Mouse (Mus musculus) stomach, embryonic 15.5 days (tissue): Measurements from ENCODE around the gene Tmem238l. TPM values are rescaled to one million over a fixed set of nuclear protein-coding genes. Genes with fewer than 3 reads are reported as not detected.

Experiments used
- ATAC-seq: fragments of 200-750 bp; cut with Nextera tagmentation; 2 replicates; pipeline ENCODE4 v1.8.0; 2017; ENCODE audit warnings: low read depth, moderate number of reproducible peaks, moderate TSS enrichment; ENCODE audit not compliant: insufficient read depth, low FRiP score
- H3K27ac ChIP-seq: fragments of 300-500 bp; sonication (generic); 2 replicates; pipeline ENCODE4 v1.5.1; 2015; ENCODE audit warnings: mild to moderate bottlenecking, inconsistent platforms
- H3K27me3 ChIP-seq: fragments of 300-500 bp; sonication (generic); replicated peaks from 2 replicates; pipeline ENCODE4 v1.6.1; 2015; ENCODE audit warnings: inconsistent platforms
- H3K36me3 ChIP-seq: fragments of 300-500 bp; sonication (generic); 2 replicates; pipeline ENCODE4 v1.6.1; 2015; ENCODE audit warnings: inconsistent platforms
- H3K4me1 ChIP-seq: fragments of 300-500 bp; sonication (generic); 2 replicates; pipeline ENCODE4 v1.6.1; 2015; ENCODE audit warnings: inconsistent platforms
- H3K4me2 ChIP-seq: fragments of 300-500 bp; sonication (generic); 2 replicates; pipeline ENCODE4 v1.6.1; 2015; ENCODE audit warnings: mild to moderate bottlenecking, inconsistent platforms
- H3K4me3 ChIP-seq: fragments of 300-500 bp; sonication (generic); replicated peaks from 2 replicates; pipeline ENCODE4 v1.5.1; 2015; ENCODE audit warnings: inconsistent platforms
- H3K9ac ChIP-seq: fragments of 300-500 bp; sonication (generic); 2 replicates; pipeline ENCODE4 v1.6.1; 2015; ENCODE audit warnings: inconsistent platforms
- H3K9me3 ChIP-seq: fragments of 300-500 bp; sonication (generic); 2 replicates; pipeline ENCODE4 v1.6.1; 2016; ENCODE audit warnings: inconsistent platforms
- WGBS: fragments of 180-500 bp; shearing (Covaris S2); methylation state at CpG from one replicate; pipeline ENCODE4 v1.1.7; 2015; 5-methylcytosine and 5-hydroxymethylcytosine counted together
- polyA plus RNA-seq: library from polyadenylated mRNA; unstranded; fragments of >200 nt; fragmentation: Nextera tagmentation; extraction: Ambion mirVana; gene quantifications from 2 replicates; pipeline ENCODE4 v1.2.1, GENCODE M21; 2015

Gene Tmem238l
- polyA plus RNA-seq, 1 experiment from 2014 or later: 0.77 TPM

- no peaks in the 10 kb centered on the region for H3K9me3 ChIP-seq
- H3K4me2 ChIP-seq: no peak overlapping the region
- H3K9ac ChIP-seq: no peak overlapping the region
- H3K27ac ChIP-seq: no peak overlapping the region
- H3K4me1 ChIP-seq: no peaks in the 10 kb centered on the region
- no peaks in the 10 kb centered on the region for H3K36me3 ChIP-seq
- no peaks in the 10 kb centered on the region for H3K27me3 ChIP-seq
- ATAC-seq: no peak
- WGBS: 81% methylated on average over 8 of the region's 8 CpGs
- no peak overlapping the region for H3K4me3 ChIP-seq
Observed at GRCm38 (mm10) chr11:67007961-67008360, 51.5 kb downstream of the Tmem238l start.

GRCm38 (mm10) chr11:67008528-67008927 lies 52.1 kb downstream of the Tmem238l start:
- Histone ChIP-seq H3K4me1 (no peaks in the 10 kb centered on the region), H3K9me3 (no peaks in the 10 kb centered on the region), H3K36me3 (no peaks in the 10 kb centered on the region), H3K4me2 (no peak overlapping the region), H3K27me3 (no peaks in the 10 kb centered on the region), H3K9ac (no peak overlapping the region), H3K4me3 (no peak overlapping the region), H3K27ac (no peak overlapping the region)
- WGBS: 85% methylated on average over 4 of the region's 4 CpGs
- ATAC-seq: no peak

- Histone ChIP-seq H3K9ac (no peak overlapping the region), H3K9me3 (no peaks in the 10 kb centered on the region), H3K27ac (no peak overlapping the region; the same call in 1 of the 2 replicates), H3K4me1 (no peaks in the 10 kb centered on the region), H3K36me3 (no peaks in the 10 kb centered on the region), H3K4me2 (no peak overlapping the region), H3K27me3 (no peaks in the 10 kb centered on the region), H3K4me3 (no peak overlapping the region)
- 4% methylated on average over 8 of the region's 8 CpGs for WGBS
- ATAC-seq: no peak
Observed at GRCm38 (mm10) chr11:67010430-67010829, 54.0 kb downstream of the Tmem238l start.

- Histone ChIP-seq H3K9me3 (no peaks in the 10 kb centered on the region), H3K4me1 (no peaks in the 10 kb centered on the region), H3K36me3 (no peaks in the 10 kb centered on the region), H3K27ac (no peak overlapping the region), H3K4me2 (no peak overlapping the region), H3K4me3 (no peak overlapping the region), H3K27me3 (no peaks in the 10 kb centered on the region), H3K9ac (no peak overlapping the region)
- no peak for ATAC-seq
- WGBS: 51% methylated on average over 4 of the region's 4 CpGs
Observed at GRCm38 (mm10) chr11:67011635-67012034, 55.2 kb downstream of the Tmem238l start.

Other genes with a start within 250 kb of the Tmem238l start
- 4.9 and 5.6 TPM in 2 replicates for gene Pirt, start 44.7 kb upstream of the Tmem238l start, polyA plus RNA-seq
- 1.7 and 2.5 TPM in 2 replicates for gene Tmem220, start 68.5 kb downstream of the Tmem238l start, polyA plus RNA-seq
- 24.0 and 28.1 TPM in 2 replicates for gene Adprm, start 96.0 kb downstream of the Tmem238l start, polyA plus RNA-seq
- gene Sco1, start 96.0 kb downstream of the Tmem238l start, polyA plus RNA-seq: 17.6 and 18.7 TPM in 2 replicates
- gene Myh3, start 121.7 kb downstream of the Tmem238l start, polyA plus RNA-seq: 1.0 and 3.9 TPM in 2 replicates
- gene Myh2, start 214.4 kb downstream of the Tmem238l start, polyA plus RNA-seq: not detected in 2 replicates
- 0.22 and 0.28 TPM in 2 replicates for gene Myh1, start 243.4 kb downstream of the Tmem238l start, polyA plus RNA-seq